Mouse (Mus musculus) B cell, adult (primary cell): ENCODE results near the gene Lair1. TPM values are rescaled to one million over a fixed set of nuclear protein-coding genes. Genes with fewer than 3 reads are reported as not detected.

ENCODE experiments used
- total RNA-seq: library from RNA; stranded (reverse); gene quantifications from 4 replicates; pipeline ENCODE4 v1.2.4, GENCODE M21; 2023; ENCODE audit not compliant: inconsistent age

Gene Lair1
- 5.7 to 10.8 TPM (median 8.7 TPM) in 4 replicates for total RNA-seq

DNA sequence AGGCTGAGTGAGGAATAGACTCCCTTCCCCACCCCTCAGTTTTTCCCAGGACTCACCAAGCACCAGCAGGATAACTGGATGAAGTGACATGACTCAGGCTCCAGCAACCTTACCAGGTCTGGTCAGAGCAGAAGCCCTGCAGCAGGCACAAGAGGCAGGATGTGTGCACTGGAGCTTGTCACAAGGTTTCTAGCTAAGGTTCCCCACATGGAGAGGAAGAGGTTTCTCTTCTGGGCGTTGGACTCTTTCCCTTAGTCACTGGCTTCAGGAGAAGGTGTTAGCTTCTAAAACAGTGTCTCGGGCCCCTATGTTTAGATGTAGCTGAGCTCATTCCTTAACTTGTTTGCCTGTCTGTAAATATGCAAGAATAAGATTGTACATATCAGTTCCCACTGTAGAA is at the start of gene Lair1:
TSS of gene Lair1 (minus strand) at position 192 of the 400 bp plus-strand sequence.

Other genes starting within 250 kb of the Lair1 start
- 4.1 to 7.9 TPM (median 5.5 TPM) in 4 replicates for gene Gm15448, start 237.5 kb downstream of the Lair1 start, total RNA-seq
- gene Pira2, start 218.2 kb downstream of the Lair1 start, total RNA-seq = 8.5 to 11.0 TPM (median 9.8 TPM) in 4 replicates
- gene Gm14548, start 165.1 kb downstream of the Lair1 start, total RNA-seq = 4.4 to 6.5 TPM (median 5.2 TPM) in 4 replicates
- gene Lilra6, start 147.7 kb downstream of the Lair1 start, total RNA-seq = 3.5 to 5.5 TPM (median 4.5 TPM) in 4 replicates
- 0.13 to 0.30 TPM in 2 of 4 replicates, not detected in the others for gene Ttyh1, start 56.2 kb upstream of the Lair1 start, total RNA-seq
- 420 to 454 TPM (median 449 TPM) in 4 replicates for gene Leng8, start 73.8 kb upstream of the Lair1 start, total RNA-seq
- gene Leng9, start 87.2 kb upstream of the Lair1 start, total RNA-seq = 30.9 to 34.8 TPM (median 34.3 TPM) in 4 replicates
- not detected in 4 replicates for gene Cdc42ep5, start 101.7 kb upstream of the Lair1 start, total RNA-seq
- gene Lilra5, start 174.6 kb upstream of the Lair1 start, total RNA-seq = 0.24 TPM in 1 of 4 replicates, not detected in the others